Mouse (Mus musculus) left cerebral cortex, postnatal 36 days (tissue): Measurements from ENCODE around the gene Ttn. TPM values are rescaled to one million over a fixed set of nuclear protein-coding genes. Genes with fewer than 3 reads are reported as not detected.

Experiments used
- DNase-seq, 2 experiments: peaks; one replicate each; pipeline ENCODE4 v3.0.0; 2021 to 2022; ENCODE audit warnings: low spot score in 2 of 2, mixed read lengths in 1 of 2
- intact Hi-C: fragments of 180-260 bp; cut with DNase I; formaldehyde crosslinking; loops from one replicate; pipeline ENCODE4 v1.15.1; 2025
- total RNA-seq, 2 experiments: library from RNA; stranded (reverse); gene quantifications; 2 replicates each; pipeline ENCODE4 v1.2.3; 2021

Ttn gene
- total RNA-seq, 2 experiments from 2014 or later: 0.36 to 0.81 TPM

GRCm38 (mm10) chr2:76966582-76966981 is 15.8 kb downstream of the Ttn start:
- DNase-seq: no peak
- intact Hi-C loops: no loop called here

- no peak for DNase-seq
- intact Hi-C loops: no loop called here
Observed at GRCm38 (mm10) chr2:76966013-76966412, 16.3 kb downstream of the Ttn start.

DNA sequence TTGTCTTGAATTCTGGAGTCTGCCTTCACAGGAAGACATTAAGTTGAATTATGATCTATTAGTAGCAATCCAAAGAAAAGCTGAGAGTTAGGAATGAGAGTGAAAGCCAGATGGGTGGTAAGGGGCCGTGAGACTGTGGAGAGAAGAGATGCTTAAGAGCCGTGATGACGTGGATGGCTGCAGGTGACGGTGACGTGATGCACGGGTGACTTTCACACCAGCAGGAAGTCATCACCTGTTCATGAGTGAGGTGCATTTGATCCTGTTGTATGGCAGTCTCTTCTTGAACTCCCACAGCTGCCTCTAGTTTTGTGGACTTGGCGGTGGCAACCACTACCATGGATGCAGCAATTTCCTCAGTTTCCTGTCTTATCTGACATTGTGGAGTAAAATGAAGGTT is 16.8 kb downstream of the Ttn start:
- no peak for DNase-seq
- intact Hi-C loops: no loop called here

DNA sequence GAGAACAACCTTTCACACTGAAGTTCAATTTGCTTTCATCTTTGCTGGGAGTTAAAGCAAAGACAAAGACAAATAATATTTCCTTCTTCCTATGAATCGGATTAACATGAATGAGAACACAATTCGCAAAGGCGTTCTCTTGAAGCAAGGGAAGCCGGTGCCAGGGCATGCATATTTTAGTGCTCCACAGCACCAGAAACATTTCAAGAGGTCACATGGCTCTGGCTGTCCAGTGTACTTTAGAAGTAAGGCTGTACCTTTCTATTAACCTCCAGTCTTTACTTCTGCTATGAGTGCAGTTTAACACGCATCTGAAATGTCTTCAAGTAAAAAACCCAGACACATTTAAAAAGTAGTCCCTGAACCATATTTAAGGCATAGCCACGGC is 20.3 kb downstream of the Ttn start:
- intact Hi-C loops: no loop called here
- DNase-seq: no peak

DNA sequence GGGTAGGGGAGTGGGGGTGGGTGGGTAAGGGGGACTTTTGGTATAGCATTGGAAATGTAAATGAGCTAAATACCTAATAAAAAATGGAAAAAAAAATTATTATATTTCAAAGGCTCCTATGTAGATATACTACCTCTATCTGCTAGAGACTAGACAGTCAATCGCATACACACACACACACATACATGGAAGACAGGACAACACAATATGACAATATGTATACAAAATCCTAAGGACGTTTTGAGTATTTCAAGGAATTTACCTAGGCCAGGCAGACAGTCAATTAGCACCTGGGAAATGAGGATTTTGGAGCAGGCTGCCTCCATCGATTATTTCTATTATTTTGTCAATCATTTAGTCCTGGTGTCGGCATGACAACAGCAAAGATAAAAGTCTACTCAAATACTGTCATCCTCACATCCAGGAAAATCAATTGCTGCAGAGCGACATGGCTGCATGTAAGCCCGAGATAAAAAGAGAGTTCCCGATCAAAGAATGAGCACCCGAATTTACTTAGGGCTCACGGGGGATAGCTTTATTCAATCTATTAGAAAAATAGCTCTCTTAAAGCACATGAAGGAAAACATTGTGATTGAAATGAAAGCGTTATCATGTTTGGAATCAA is 20.8 kb downstream of the Ttn start:
- intact Hi-C loops: no loop called here
- DNase-seq: no peak

- DNase-seq: no peak
Observed at GRCm38 (mm10) chr2:76949774-76950173, 32.6 kb downstream of the Ttn start.

GRCm38 (mm10) chr2:76938515-76938914 is 43.8 kb downstream of the Ttn start:
- no peak for DNase-seq

More at GRCm38 (mm10) chr2:76949774-76950173, 32.6 kb downstream of the Ttn start:
- intact Hi-C loops: no loop called here

DNA sequence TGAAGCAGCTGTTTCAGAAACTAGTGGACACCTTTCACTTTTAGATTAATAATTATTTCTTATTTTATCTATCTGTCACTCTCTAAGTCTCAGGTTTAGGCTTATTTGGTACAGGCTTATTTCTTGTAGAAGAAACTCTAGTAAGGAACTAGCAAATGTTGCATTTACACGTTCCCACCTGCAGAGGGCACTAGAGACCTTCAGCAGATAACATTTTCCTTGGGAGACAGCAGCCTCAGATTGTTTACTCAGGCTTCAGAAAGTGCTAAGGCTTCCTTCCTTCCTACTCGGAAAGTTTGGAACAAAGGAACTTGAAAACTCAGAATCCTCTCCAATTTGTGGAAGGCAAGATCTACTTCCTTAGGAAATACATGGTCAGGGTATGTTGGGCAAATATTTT is 52.6 kb downstream of the Ttn start:
- intact Hi-C loops: loop anchor here (2.0 to 5.0 kb wide), 3 partner anchors 41 to 783 kb away; no protein-coding TSS in a partner anchor
- DNase-seq: peak; percentile 34 to 67

More at GRCm38 (mm10) chr2:76938515-76938914, 43.8 kb downstream of the Ttn start:
- intact Hi-C loops: no loop called here

- intact Hi-C loops: loop anchor here (2.0 to 5.0 kb wide), 3 partner anchors 42 to 783 kb away; no protein-coding TSS in a partner anchor
- DNase-seq: no peak
Observed at GRCm38 (mm10) chr2:76928816-76929215, 53.5 kb downstream of the Ttn start.

GRCm38 (mm10) chr2:76928298-76928697 is 54.0 kb downstream of the Ttn start:
- intact Hi-C loops: loop anchor here (2.0 to 5.0 kb wide), 3 partner anchors 43 to 784 kb away; no protein-coding TSS in a partner anchor
- no peak for DNase-seq

DNA sequence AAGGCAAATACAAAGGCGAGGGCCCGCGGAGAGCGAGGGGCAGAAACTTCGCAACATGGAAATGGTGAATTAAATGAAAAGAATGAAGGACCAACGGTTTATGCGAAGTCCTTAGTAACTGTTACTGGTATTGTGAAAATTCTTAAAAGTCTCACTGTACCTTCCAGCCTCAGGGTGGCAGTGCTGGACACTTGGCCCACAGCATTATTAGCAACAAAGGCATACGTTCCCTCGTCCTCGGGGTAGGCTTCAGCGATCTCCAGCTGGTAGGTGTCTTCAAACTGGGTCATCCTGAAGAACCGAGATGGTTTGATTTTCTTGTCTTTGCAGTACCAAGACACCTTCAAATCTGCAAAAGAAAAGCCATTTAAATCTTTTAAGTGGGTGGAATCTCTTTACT is 55.4 kb downstream of the Ttn start:
- intact Hi-C loops: loop anchor here (5.0 kb wide), 2 partner anchors 415 to 785 kb away; no protein-coding TSS in a partner anchor
- DNase-seq: no peak

DNA sequence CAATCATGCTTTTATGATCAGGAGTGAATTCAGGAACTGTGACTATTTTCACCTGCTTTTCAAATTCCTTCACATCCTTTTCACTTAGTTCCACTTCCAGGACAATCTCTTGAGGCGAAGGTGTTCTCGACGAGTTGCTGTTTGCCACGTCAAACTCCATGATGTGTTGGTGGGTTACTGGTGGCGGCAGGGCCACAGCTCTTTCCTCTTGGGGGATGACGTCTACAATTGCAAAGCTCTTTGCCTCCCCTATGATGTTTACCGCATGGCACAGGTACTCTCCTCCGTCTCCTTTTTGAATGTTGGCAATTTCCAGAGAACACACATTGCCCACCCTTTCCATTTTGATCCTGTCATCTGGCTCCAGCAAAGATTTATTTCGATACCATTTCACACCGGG is 67.4 kb downstream of the Ttn start:
- DNase-seq: no peak

GRCm38 (mm10) chr2:76908705-76909457 is 73.5 kb downstream of the Ttn start:
- intact Hi-C loops: no loop called here
- no peak for DNase-seq

More for the DNA sequence above, 67.4 kb downstream of the Ttn start:
- intact Hi-C loops: no loop called here

DNA sequence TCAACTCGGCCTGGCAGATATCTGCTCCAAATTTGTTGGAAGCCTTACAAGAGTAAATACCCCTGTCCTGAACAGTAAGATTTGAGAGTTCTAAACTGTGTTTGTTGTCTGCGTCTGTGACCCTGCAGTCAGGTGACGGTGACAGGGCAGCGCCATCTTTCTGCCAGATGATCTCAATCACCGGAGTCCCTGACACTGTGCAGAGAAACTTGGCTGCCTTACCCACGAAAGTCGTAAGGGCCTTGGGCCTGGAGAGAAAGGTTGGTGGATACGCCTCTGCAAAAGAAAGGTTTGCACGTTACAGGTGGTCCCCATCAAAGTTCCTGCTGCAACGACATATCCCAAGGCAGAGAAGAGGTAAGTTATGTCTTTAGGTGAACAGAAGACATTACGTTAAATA is 79.0 kb downstream of the Ttn start:
- no peak for DNase-seq
- intact Hi-C loops: no loop called here

- intact Hi-C loops: no loop called here
- no peak for DNase-seq
Observed at GRCm38 (mm10) chr2:76901476-76902086, 80.8 kb downstream of the Ttn start.

DNA sequence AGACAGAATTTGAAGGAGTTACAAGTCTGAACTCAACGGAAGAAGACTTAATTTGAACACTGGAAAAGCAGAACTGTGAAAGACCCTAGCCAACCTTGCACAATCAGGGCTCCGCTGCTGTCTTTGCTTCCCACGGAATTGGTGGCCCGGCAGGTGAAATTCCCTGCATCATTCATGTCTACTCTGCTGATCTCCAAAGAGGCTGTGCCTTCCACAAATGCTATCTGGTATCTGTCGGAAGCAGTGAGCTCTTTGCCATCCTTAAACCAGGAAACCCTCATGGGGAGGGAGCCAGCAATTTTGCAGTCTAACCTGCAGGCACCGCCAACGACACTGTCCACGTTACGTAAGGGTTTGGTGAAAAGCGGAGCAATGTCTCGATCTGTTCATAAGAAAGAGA is 82.5 kb downstream of the Ttn start:
- intact Hi-C loops: no loop called here
- no peak for DNase-seq

DNA sequence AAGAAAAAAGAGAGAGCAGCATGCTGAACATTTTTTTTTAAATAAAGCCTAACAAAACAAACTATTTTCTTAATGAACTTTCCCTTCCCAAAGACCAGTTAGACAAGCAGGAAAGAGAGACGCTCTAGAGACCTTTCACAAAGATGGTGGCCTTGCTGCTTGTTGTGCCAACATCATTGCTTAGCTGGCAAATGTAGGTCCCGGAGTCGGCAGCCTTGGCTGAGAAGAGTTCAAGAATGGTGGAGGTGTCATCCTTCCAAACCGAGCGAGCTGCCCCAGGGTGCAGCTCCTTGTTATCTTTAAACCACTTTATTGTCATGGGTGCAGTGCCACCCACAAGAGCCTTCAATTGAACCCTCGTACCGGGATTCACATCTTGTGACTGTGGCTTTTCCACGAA is 85.4 kb downstream of the Ttn start:
- DNase-seq: no peak
- intact Hi-C loops: no loop called here

GRCm38 (mm10) chr2:76895327-76895726 is 87.0 kb downstream of the Ttn start:
- intact Hi-C loops: no loop called here
- DNase-seq: no peak

DNA sequence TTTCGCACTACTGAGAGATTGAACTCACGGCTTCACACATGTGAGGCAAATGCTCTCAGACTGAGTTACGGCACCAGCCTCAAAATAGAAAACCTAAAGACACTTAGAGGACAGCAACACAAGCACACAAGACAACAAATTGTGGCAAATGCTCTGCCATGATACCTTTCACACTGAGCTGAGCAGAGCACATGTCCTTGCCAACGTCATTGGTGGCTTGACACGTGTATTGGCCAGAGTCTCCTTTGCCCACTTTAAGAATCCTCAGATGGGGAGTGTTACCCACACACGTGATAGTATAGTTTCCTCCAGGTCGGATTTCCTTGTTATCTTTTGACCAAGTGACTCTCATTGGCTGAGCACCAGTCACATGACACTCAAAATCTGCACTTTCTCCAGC is 93.6 kb downstream of the Ttn start:
- no peak for DNase-seq
- intact Hi-C loops: no loop called here

DNA sequence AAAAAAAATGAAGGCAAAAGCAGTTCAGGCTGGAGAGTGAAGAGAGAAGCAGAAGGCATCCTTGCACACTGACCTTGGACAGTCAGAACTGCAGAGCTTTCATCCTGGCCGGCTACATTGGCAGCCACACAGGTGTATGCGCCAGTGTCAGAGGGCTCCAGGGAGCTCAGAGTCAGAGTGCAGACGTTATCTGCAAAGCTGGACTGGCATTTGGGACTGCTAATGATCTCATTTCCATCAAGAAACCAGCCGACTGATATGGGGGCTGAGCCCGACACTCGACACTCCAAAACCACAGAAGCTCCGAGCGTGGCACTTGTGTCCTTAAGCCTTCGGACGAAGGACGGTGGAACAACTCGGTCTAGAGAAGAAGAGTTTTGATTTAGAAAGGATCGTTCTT is 96.5 kb downstream of the Ttn start:
- intact Hi-C loops: no loop called here
- no peak for DNase-seq

GRCm38 (mm10) chr2:76881406-76881805 is 100.9 kb downstream of the Ttn start:
- no peak for DNase-seq
- intact Hi-C loops: no loop called here
